Mouse (Mus musculus): ENCODE data around the gene Spo11.

The Spo11 gene

GRCm38 (mm10) chr2:172977409-172978130 lies at the start of gene Spo11:
Gene Spo11, plus strand, starts transcription at chr2:172977700.
- DNase-seq: peak; percentile 65 to 71

- no peak for DNase-seq
Measured at GRCm38 (mm10) chr2:172929905-172930436, 47.5 kb upstream of the Spo11 start.

GRCm38 (mm10) chr2:172931137-172931898 lies 46.2 kb upstream of the Spo11 start:
- no peak for DNase-seq

- no peak for DNase-seq
Measured at GRCm38 (mm10) chr2:172933631-172934419, 43.7 kb upstream of the Spo11 start.

GRCm38 (mm10) chr2:172934420-172934788 lies 43.1 kb upstream of the Spo11 start:
- no peak for DNase-seq

GRCm38 (mm10) chr2:172934891-172935740 lies 42.4 kb upstream of the Spo11 start:
- DNase-seq: no peak

- no peak for DNase-seq
Measured at GRCm38 (mm10) chr2:172935776-172936562, 41.5 kb upstream of the Spo11 start.

- no peak for DNase-seq
Measured at GRCm38 (mm10) chr2:172936844-172937243, 40.7 kb upstream of the Spo11 start.

GRCm38 (mm10) chr2:172937326-172938190 lies 39.9 kb upstream of the Spo11 start:
- no peak for DNase-seq

- DNase-seq: no peak
Measured at GRCm38 (mm10) chr2:172938761-172939638, 38.5 kb upstream of the Spo11 start.

- DNase-seq: no peak
Measured at GRCm38 (mm10) chr2:172939639-172940002, 37.9 kb upstream of the Spo11 start.

- peak in 1 of 2 experiments; percentile 5 for DNase-seq
Measured at GRCm38 (mm10) chr2:172940003-172940798, 37.3 kb upstream of the Spo11 start, which contains the start of gene Bmp7. Gene Bmp7, minus strand, starts transcription at chr2:172940321.

- DNase-seq: no peak
Measured at GRCm38 (mm10) chr2:172940799-172941163, 36.7 kb upstream of the Spo11 start.

GRCm38 (mm10) chr2:172949051-172949450 lies 28.4 kb upstream of the Spo11 start:
- no peak for DNase-seq

GRCm38 (mm10) chr2:172950119-172950676 lies 27.3 kb upstream of the Spo11 start:
- no peak for DNase-seq

GRCm38 (mm10) chr2:172950722-172951121 lies 26.8 kb upstream of the Spo11 start:
- no peak for DNase-seq

GRCm38 (mm10) chr2:172951976-172952375 lies 25.5 kb upstream of the Spo11 start:
- no peak for DNase-seq

- no peak for DNase-seq
Measured at GRCm38 (mm10) chr2:172958579-172958978, 18.9 kb upstream of the Spo11 start.

All from B cell, adult 2 months (primary cell).